Mouse (Mus musculus): ENCODE measurements around the gene Sorcs2. TPM values are rescaled to one million over a fixed set of nuclear protein-coding genes. Genes with fewer than 3 reads are reported as not detected.

Sorcs2 gene
- polyA plus RNA-seq, 1 experiment from 2014 or later, result 3.1 TPM

- Histone ChIP-seq H3K4me3 (ENCODE audit: low read depth, low read length) (no peak overlapping the region), H3K9me3 (ENCODE audit: control insufficient read depth, low read length) (no peaks in the 10 kb centered on the region), H3K4me1 (replicated peaks; ENCODE audit: control insufficient read depth, insufficient read depth) (no peaks in the 10 kb centered on the region), H3K36me3 (ENCODE audit: control insufficient read depth, insufficient read depth, low read length) (no peaks in the 10 kb centered on the region), H3K27ac (replicated peaks) (no peak overlapping the region), H3K4me2 (replicated peaks; ENCODE audit: low read depth) (no peak overlapping the region), H3K27me3 (ENCODE audit: control insufficient read depth, insufficient read depth, low read length) (no peaks in the 10 kb centered on the region), H3K9ac (ENCODE audit: low read length) (no peak overlapping the region)
- DNase-seq (ENCODE audit: low spot score), result no peak
- no peak for ATAC-seq (ENCODE audit: low FRiP score, low TSS enrichment)
- TF ChIP-seq EP300 (optimal IDR thresholded peaks at IDR 0.05) (no peak), CTCF (IDR thresholded peaks at IDR 0.05; ENCODE audit: low read depth) (no peak)
- 77% methylated on average over 8 of the region's 8 CpGs for WGBS
These were observed 246.9 kb downstream of the Sorcs2 start for GRCm38 (mm10) chr5:36151086-36151485.

- Histone ChIP-seq H3K27me3 (ENCODE audit: control insufficient read depth, insufficient read depth, low read length) (no peaks in the 10 kb centered on the region), H3K27ac (replicated peaks) (no peak overlapping the region), H3K9me3 (ENCODE audit: control insufficient read depth, low read length) (no peaks in the 10 kb centered on the region), H3K36me3 (ENCODE audit: control insufficient read depth, insufficient read depth, low read length) (no peaks in the 10 kb centered on the region), H3K4me3 (ENCODE audit: low read depth, low read length) (no peak overlapping the region), H3K4me2 (replicated peaks; ENCODE audit: low read depth) (no peak overlapping the region), H3K9ac (ENCODE audit: low read length) (no peak overlapping the region), H3K4me1 (replicated peaks; ENCODE audit: control insufficient read depth, insufficient read depth) (no peaks in the 10 kb centered on the region)
- WGBS, result 55% methylated on average over 8 of the region's 8 CpGs
- DNase-seq (ENCODE audit: low spot score) (no peak), ATAC-seq (ENCODE audit: low FRiP score, low TSS enrichment) (no peak)
- TF ChIP-seq EP300 (optimal IDR thresholded peaks at IDR 0.05) (no peak), CTCF (IDR thresholded peaks at IDR 0.05; ENCODE audit: low read depth) (peak; percentile 51; the same call in 1 of the 2 replicates)
These were observed 248.8 kb downstream of the Sorcs2 start for GRCm38 (mm10) chr5:36149098-36149497.

- H3K27me3 ChIP-seq (ENCODE audit: control insufficient read depth, insufficient read depth, low read length), result no peaks in the 10 kb centered on the region
- ATAC-seq (ENCODE audit: low FRiP score, low TSS enrichment), result no peak
- TF ChIP-seq CTCF (IDR thresholded peaks at IDR 0.05; ENCODE audit: low read depth), result no peak
- no peak for TF ChIP-seq EP300 (optimal IDR thresholded peaks at IDR 0.05)
- no peaks in the 10 kb centered on the region for H3K36me3 ChIP-seq (ENCODE audit: control insufficient read depth, insufficient read depth, low read length)
- H3K27ac ChIP-seq (replicated peaks), result no peak overlapping the region
- no peak for DNase-seq (ENCODE audit: low spot score)
- no peak overlapping the region for H3K4me3 ChIP-seq (ENCODE audit: low read depth, low read length)
- no peak overlapping the region for H3K4me2 ChIP-seq (replicated peaks; ENCODE audit: low read depth)
- 92% methylated on average over 2 of the region's 2 CpGs for WGBS
- no peaks in the 10 kb centered on the region for H3K4me1 ChIP-seq (replicated peaks; ENCODE audit: control insufficient read depth, insufficient read depth)
- no peaks in the 10 kb centered on the region for H3K9me3 ChIP-seq (ENCODE audit: control insufficient read depth, low read length)
- no peak overlapping the region for H3K9ac ChIP-seq (ENCODE audit: low read length)
These were observed 251.3 kb downstream of the Sorcs2 start for GRCm38 (mm10) chr5:36146589-36146988.

GRCm38 (mm10) chr5:36144560-36144959, 253.4 kb downstream of the Sorcs2 start:
- Histone ChIP-seq H3K4me1 (replicated peaks; ENCODE audit: control insufficient read depth, insufficient read depth) (no peaks in the 10 kb centered on the region), H3K36me3 (ENCODE audit: control insufficient read depth, insufficient read depth, low read length) (no peaks in the 10 kb centered on the region), H3K27ac (replicated peaks) (no peak overlapping the region), H3K27me3 (ENCODE audit: control insufficient read depth, insufficient read depth, low read length) (no peaks in the 10 kb centered on the region), H3K9ac (ENCODE audit: low read length) (no peak overlapping the region), H3K4me3 (ENCODE audit: low read depth, low read length) (no peak overlapping the region), H3K9me3 (ENCODE audit: control insufficient read depth, low read length) (no peaks in the 10 kb centered on the region), H3K4me2 (replicated peaks; ENCODE audit: low read depth) (no peak overlapping the region)
- TF ChIP-seq CTCF (IDR thresholded peaks at IDR 0.05; ENCODE audit: low read depth) (no peak), EP300 (optimal IDR thresholded peaks at IDR 0.05) (no peak)
- ATAC-seq (ENCODE audit: low FRiP score, low TSS enrichment) (no peak), DNase-seq (ENCODE audit: low spot score) (no peak)
- WGBS, result 46% methylated on average over 2 of the region's 2 CpGs

GRCm38 (mm10) chr5:36141676-36142255, 256.2 kb downstream of the Sorcs2 start:
- H3K27ac ChIP-seq (replicated peaks), result no peak overlapping the region
- no peak overlapping the region for H3K4me3 ChIP-seq (ENCODE audit: low read depth, low read length)
- no peak overlapping the region for H3K9ac ChIP-seq (ENCODE audit: low read length)
- no peak for DNase-seq (ENCODE audit: low spot score)
- no peaks in the 10 kb centered on the region for H3K36me3 ChIP-seq (ENCODE audit: control insufficient read depth, insufficient read depth, low read length)
- H3K4me2 ChIP-seq (replicated peaks; ENCODE audit: low read depth), result no peak overlapping the region
- no peak for TF ChIP-seq EP300 (optimal IDR thresholded peaks at IDR 0.05)
- no peak for TF ChIP-seq CTCF (IDR thresholded peaks at IDR 0.05; ENCODE audit: low read depth)
- no peaks in the 10 kb centered on the region for H3K9me3 ChIP-seq (ENCODE audit: control insufficient read depth, low read length)
- ATAC-seq (ENCODE audit: low FRiP score, low TSS enrichment), result no peak
- WGBS, result 80% methylated on average over 6 of the region's 6 CpGs
- H3K27me3 ChIP-seq (ENCODE audit: control insufficient read depth, insufficient read depth, low read length), result no peaks in the 10 kb centered on the region
- no peaks in the 10 kb centered on the region for H3K4me1 ChIP-seq (replicated peaks; ENCODE audit: control insufficient read depth, insufficient read depth)

- Histone ChIP-seq H3K36me3 (ENCODE audit: control insufficient read depth, insufficient read depth, low read length) (no peaks in the 10 kb centered on the region), H3K4me3 (ENCODE audit: low read depth, low read length) (no peak overlapping the region), H3K4me2 (replicated peaks; ENCODE audit: low read depth) (no peak overlapping the region), H3K9ac (ENCODE audit: low read length) (no peak overlapping the region), H3K27me3 (ENCODE audit: control insufficient read depth, insufficient read depth, low read length) (no peaks in the 10 kb centered on the region), H3K27ac (replicated peaks) (no peak overlapping the region), H3K9me3 (ENCODE audit: control insufficient read depth, low read length) (no peaks in the 10 kb centered on the region), H3K4me1 (replicated peaks; ENCODE audit: control insufficient read depth, insufficient read depth) (no peaks in the 10 kb centered on the region)
- no peak for ATAC-seq (ENCODE audit: low FRiP score, low TSS enrichment)
- TF ChIP-seq CTCF (IDR thresholded peaks at IDR 0.05; ENCODE audit: low read depth) (peak; percentile 65), EP300 (optimal IDR thresholded peaks at IDR 0.05) (no peak)
- WGBS, result 87% methylated on average over 4 of the region's 4 CpGs
- DNase-seq (ENCODE audit: low spot score), result peak; percentile 27
These were observed 256.8 kb downstream of the Sorcs2 start for GRCm38 (mm10) chr5:36141112-36141511.

Data from stomach, postnatal 0 days (tissue).